Mouse (Mus musculus) G1E-ER4 (cell line): Measurements from ENCODE around the gene Nrip1. TPM values are rescaled to one million over a fixed set of nuclear protein-coding genes. Genes with fewer than 3 reads are reported as not detected.

Experiments used
- GATA1 ChIP-seq: IDR thresholded peaks from one replicate; pipeline ENCODE4 v1.8.0; 2012; ENCODE audit warnings: low read length, inconsistent platforms
- polyA plus RNA-seq: library from polyadenylated mRNA; stranded (reverse); fragments of >175 nt; gene quantifications from 2 replicates; pipeline ENCODE4 v1.2.3, GENCODE M21; 2012

Nrip1 gene
- polyA plus RNA-seq, 1 experiment, result 13.6 TPM

GRCm38 (mm10) chr16:76336932-76337331 lies 36.7 kb downstream of the Nrip1 start:
- no peak for TF ChIP-seq GATA1

- TF ChIP-seq GATA1, result no peak
Measured at GRCm38 (mm10) chr16:76335913-76336312, 37.7 kb downstream of the Nrip1 start.

GRCm38 (mm10) chr16:76332127-76332526 lies 41.5 kb downstream of the Nrip1 start:
- no peak for TF ChIP-seq GATA1

GRCm38 (mm10) chr16:76331231-76331630 lies 42.4 kb downstream of the Nrip1 start:
- TF ChIP-seq GATA1, result no peak

GRCm38 (mm10) chr16:76325315-76325710 lies 48.3 kb downstream of the Nrip1 start:
- no peak for TF ChIP-seq GATA1

GRCm38 (mm10) chr16:76324411-76325314 lies 49.0 kb downstream of the Nrip1 start:
- TF ChIP-seq GATA1, result no peak

GRCm38 (mm10) chr16:76323594-76324307 lies 49.9 kb downstream of the Nrip1 start:
- TF ChIP-seq GATA1, result peak; percentile 31

- no peak for TF ChIP-seq GATA1
Measured at GRCm38 (mm10) chr16:76323141-76323540, 50.5 kb downstream of the Nrip1 start.

- TF ChIP-seq GATA1, result no peak
Measured at GRCm38 (mm10) chr16:76321527-76322165, 52.0 kb downstream of the Nrip1 start.

GRCm38 (mm10) chr16:76320118-76320473 lies 53.5 kb downstream of the Nrip1 start:
- no peak for TF ChIP-seq GATA1

GRCm38 (mm10) chr16:76319364-76320117 lies 54.1 kb downstream of the Nrip1 start:
- no peak for TF ChIP-seq GATA1

GRCm38 (mm10) chr16:76318331-76318922 lies 55.2 kb downstream of the Nrip1 start:
- TF ChIP-seq GATA1, result no peak

GRCm38 (mm10) chr16:76316940-76317822 lies 56.4 kb downstream of the Nrip1 start:
- TF ChIP-seq GATA1, result no peak

- no peak for TF ChIP-seq GATA1
Measured at GRCm38 (mm10) chr16:76315642-76316041, 58.0 kb downstream of the Nrip1 start.
